Mouse (Mus musculus) 3T3-L1 (cell line): ENCODE measurements around the gene Ttc28.

Source experiments
- DNase-seq: peaks from one replicate; pipeline ENCODE4 v3.0.0-alpha.2; 2015; ENCODE audit warnings: low read depth, low spot score

Ttc28 gene

DNA sequence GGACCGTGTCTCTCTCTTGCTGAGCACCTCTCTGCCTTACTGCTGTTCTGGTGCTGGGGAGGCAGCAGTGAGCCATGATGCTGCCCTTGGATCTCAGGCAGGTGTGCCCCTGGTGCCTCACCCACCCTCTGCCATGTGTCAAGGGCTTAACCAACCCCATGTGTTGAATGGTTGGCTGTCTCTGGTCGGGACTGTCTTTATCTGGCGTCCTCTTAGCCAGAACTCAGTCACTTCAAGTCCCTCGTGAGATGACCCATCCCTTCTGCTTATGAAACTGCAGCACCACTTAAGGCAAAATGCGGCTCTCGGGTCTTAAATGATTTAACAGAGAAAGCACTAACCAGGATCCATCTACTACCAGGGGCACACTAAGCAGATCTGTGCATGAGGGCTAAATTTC is 283.3 kb downstream of the Ttc28 start:
- no peak for DNase-seq

DNA sequence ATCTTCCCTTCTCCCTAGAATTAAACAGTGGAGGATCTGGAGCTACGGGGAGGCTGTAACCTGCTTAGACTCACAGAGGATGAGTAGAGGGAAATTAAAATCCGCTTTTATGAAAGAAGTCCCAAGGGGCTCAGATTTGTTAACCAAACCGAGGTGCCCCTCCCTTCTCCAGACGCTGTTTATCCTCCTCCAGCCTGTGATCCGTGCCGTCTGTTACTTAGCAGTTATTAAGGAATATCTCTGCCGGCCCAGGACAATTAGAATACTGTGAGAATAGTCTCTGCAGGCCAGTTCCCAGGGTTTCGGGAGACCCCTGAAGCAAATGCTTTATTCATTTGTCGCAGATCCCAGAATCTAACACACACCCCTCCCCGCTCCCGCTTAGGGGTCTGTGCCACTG is 283.8 kb downstream of the Ttc28 start:
- no peak for DNase-seq

GRCm38 (mm10) chr5:111164348-111164920 is 284.8 kb downstream of the Ttc28 start:
- peak; percentile 12 for DNase-seq

DNA sequence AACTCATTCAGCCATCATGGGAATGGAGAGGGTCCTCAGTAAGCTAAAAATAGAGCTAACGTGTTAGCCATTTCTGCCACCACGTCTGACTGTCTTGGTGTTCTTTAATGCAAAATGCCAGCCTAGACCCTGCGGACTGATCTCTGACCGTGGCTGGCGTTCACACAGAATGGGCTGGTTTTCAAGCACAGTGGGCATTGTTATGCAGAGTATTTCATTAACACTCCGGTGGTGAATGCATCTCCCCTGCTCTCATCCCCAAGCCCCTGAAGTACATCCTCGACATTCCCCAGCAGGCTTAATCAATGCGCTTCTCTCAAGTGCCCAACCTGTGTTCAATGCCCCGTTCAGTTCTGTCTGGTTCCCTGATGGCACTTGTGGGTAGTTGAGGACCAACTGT is 290.8 kb downstream of the Ttc28 start:
- DNase-seq = no peak

DNA sequence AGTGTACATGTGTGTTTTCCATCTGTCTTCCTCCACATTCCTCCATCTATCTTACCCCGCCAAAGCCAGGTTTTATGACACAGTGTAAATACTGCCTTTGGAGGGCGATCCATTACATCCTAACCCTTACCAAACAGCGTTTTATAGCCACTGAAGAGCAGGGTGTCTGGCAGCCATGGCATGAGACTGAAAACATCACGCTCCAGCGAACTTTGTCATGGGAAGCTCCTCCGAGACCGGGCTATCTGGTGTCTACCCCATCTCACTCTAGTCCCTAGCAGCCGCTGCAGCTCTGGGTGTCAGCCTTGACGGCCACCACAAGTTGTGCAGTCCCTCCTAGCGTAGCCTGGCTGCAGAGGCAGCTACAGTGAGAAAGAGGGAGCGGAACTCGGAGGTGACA is 295.8 kb downstream of the Ttc28 start:
- DNase-seq = no peak

- DNase-seq = no peak
Measured at GRCm38 (mm10) chr5:111175842-111176241, 296.2 kb downstream of the Ttc28 start.

- DNase-seq = no peak
Measured at GRCm38 (mm10) chr5:111176441-111176840, 296.8 kb downstream of the Ttc28 start.

- DNase-seq = no peak
Measured at GRCm38 (mm10) chr5:111178324-111179076, 298.9 kb downstream of the Ttc28 start.

GRCm38 (mm10) chr5:111179651-111180050 is 300.0 kb downstream of the Ttc28 start:
- DNase-seq = no peak

- no peak for DNase-seq
Measured at GRCm38 (mm10) chr5:111180091-111181053, 300.8 kb downstream of the Ttc28 start.

- no peak for DNase-seq
Measured at GRCm38 (mm10) chr5:111181204-111181912, 301.8 kb downstream of the Ttc28 start.

- DNase-seq = no peak
Measured at GRCm38 (mm10) chr5:111186600-111186999, 307.0 kb downstream of the Ttc28 start.

- DNase-seq = no peak
Measured at GRCm38 (mm10) chr5:111191972-111192371, 312.4 kb downstream of the Ttc28 start.

- no peak for DNase-seq
Measured at GRCm38 (mm10) chr5:111194829-111195228, 315.2 kb downstream of the Ttc28 start.

DNA sequence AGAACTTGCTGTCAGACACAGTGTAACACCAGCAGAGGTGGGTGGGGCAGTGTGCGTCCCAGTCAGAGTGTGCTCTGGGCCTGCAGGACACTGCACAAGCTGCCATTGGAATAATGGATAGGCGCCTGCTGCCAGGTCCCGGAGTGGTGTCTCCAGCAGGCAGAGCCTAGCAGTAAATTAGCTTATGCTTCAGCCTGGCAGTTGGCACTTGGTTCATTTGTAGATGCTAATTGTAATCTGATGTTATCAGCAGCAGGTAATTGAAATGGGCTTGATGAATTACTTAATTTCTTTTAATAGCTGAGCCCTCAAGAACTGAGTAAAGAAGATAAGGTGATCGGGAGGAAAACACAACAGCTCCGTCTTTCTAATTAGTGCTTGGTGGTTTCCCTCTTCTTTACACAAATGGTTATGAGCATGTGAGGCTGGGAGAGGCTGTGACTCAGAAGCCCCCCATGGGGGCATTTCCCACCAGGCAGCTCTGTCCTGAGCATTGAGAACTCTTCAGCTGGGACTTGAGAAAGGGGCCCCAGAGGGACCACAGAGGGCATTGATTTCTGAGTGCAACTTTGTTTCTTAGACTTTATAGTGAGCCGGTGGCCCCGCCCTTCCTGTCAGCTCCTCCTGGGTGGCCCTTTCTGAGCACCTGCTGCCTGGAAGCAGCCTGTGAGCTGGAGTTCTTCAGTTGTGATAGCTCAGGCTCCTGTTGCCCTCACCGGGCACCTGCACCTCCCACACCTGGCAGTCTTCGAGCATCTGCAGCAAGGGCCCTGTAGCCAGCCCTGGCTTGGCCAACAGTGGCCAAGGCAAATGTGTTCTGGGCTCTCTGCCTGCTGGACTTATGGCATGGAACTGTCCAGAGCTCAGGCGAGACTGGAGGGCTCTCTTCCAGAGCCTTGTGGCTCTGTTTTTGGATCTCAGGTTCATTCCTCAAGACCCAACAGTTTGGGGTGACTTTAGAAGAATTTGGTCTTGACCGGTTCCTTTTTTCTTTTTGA is 316.2 kb downstream of the Ttc28 start:
- DNase-seq = no peak

DNA sequence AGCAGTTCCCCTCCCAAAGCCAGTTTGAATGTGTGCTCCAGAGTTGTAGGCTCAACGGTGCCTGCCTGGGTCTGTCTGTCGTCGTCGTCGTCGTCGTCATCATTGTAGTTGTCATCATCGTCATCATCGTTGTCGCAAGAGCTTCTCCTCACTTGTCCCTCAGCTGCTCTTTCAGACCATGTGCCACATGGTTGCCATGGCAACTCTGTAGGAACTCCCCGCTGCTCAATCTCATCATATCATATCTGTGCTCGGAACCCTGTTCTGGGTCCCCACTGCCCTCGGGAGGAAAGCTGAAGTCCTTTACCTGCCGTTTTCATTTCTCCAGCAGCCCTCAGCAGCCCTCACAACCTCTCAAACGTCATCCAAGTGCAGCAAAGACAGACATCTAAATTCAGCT is 318.1 kb downstream of the Ttc28 start:
- DNase-seq = no peak

DNA sequence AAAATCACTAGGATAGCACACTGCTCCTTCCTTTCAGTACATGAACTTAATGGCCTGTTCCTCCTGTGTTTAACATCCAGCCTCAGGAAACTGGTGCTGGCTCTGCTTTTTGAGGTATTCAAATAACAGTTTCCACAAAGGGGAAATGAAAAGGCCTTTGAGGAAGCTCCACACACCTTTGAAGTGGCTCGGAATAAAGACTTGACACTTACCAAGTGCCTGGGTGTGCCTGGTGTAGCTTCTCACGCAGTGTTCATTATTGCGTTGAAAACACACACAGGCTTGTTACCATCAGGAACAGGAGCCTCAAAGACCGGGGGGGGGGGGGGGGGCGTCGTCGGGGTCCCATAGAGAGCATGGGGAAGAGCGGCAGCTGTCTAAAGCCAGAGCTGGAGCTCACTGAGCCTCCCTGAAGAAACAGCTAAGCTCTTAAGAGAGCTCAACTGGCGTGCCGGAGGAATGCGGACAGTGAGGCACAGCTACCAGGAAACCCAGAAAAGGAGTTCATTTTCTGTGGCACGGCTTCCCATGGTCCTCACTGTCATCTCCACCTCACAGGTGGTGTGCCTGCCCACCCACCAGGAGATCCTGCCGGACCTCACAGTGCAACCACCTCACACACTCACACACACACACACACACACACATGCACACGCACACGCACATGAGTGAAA is 320.7 kb downstream of the Ttc28 start:
- no peak for DNase-seq

DNA sequence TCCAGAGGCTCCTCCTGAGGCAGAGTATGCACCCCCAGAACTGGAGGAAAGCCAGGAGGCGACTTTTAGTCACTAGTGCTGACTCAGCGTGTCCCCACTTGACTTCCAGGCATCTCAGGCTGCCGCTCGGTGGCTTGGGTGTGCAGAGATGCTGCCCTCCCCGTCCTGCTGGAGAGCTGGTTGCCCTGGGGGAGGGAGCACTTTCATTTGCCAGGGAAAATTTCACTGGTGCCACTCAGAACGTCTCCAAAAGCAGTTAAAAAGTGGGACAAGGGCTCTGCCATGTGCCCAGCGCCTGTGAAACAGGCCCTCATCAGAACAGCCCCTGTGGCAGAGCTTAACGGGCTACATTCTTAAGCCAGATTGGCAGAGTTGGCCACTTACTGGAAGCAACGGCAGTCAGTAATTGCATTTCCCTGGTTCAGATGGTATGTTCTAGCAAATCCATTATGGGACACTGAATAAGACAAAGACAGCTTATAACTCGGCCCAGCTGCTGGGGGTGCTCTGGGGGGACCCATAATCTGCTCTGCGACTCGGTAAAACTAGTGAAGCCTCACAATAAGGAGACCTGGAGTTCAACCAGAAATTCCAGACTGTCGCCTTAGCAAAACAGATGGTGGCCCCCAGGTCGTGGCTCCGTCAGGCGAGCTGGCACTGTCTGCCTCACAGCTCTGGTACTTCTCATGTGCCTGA is 321.5 kb downstream of the Ttc28 start:
- DNase-seq = peak; percentile 51

GRCm38 (mm10) chr5:111204221-111204620 is 324.6 kb downstream of the Ttc28 start:
- DNase-seq = peak; percentile 23
